Mouse (Mus musculus) intestine, embryonic 14.5 days (tissue): Measurements from ENCODE around the gene Olfr1177-ps. TPM values are rescaled to one million over a fixed set of nuclear protein-coding genes. Genes with fewer than 3 reads are reported as not detected.

Source experiments
- ATAC-seq: fragments of 200-750 bp; cut with Nextera tagmentation; replicated peaks from 2 replicates; pipeline ENCODE4 v1.8.0; 2017; ENCODE audit warnings: low read depth, moderate number of reproducible peaks, moderate TSS enrichment, moderate library complexity; ENCODE audit not compliant: low FRiP score, low TSS enrichment
- DNase-seq: peaks from one replicate; pipeline ENCODE4 v3.0.0-alpha.2; 2018; ENCODE audit warnings: low spot score
- H3K27ac ChIP-seq: fragments of 300-500 bp; sonication (generic); 2 replicates; pipeline ENCODE4 v1.5.1; 2014; ENCODE audit warnings: low read depth, mild to moderate bottlenecking, control low read depth
- H3K27me3 ChIP-seq: fragments of 300-500 bp; sonication (generic); replicated peaks from 2 replicates; pipeline ENCODE4 v1.6.1; 2014; ENCODE audit warnings: low read length, control low read depth; ENCODE audit not compliant: control insufficient read depth, insufficient read depth
- H3K36me3 ChIP-seq: fragments of 300-500 bp; sonication (generic); 2 replicates; pipeline ENCODE4 v1.6.1; 2014; ENCODE audit warnings: low read length, control low read depth; ENCODE audit not compliant: control insufficient read depth, insufficient read depth
- H3K4me1 ChIP-seq: fragments of 300-500 bp; sonication (generic); replicated peaks from 2 replicates; pipeline ENCODE4 v1.6.1; 2014; ENCODE audit warnings: low read length, control low read depth, mixed read lengths; ENCODE audit not compliant: control insufficient read depth, insufficient read depth
- H3K4me2 ChIP-seq: fragments of 300-500 bp; sonication (generic); 2 replicates; pipeline ENCODE4 v1.6.1; 2014; ENCODE audit warnings: low read length
- H3K4me3 ChIP-seq: fragments of 300-500 bp; sonication (generic); 2 replicates; pipeline ENCODE4 v1.5.1; 2014; ENCODE audit warnings: low read depth, low read length, control low read depth, mixed read lengths
- H3K9ac ChIP-seq: fragments of 300-500 bp; sonication (generic); 2 replicates; pipeline ENCODE4 v1.6.1; 2014; ENCODE audit warnings: mild to moderate bottlenecking, low read length
- H3K9me3 ChIP-seq: fragments of 300-500 bp; sonication (generic); 2 replicates; pipeline ENCODE4 v1.6.1; 2016; ENCODE audit warnings: low read length, control low read depth; ENCODE audit not compliant: control insufficient read depth
- WGBS: fragments of 180-500 bp; shearing (Covaris S2); extraction: QIAGEN DNeasy Blood & Tissue Kit; methylation state at CpG from one replicate; pipeline ENCODE4 v1.1.7; 2014; 5-methylcytosine and 5-hydroxymethylcytosine counted together
- polyA plus RNA-seq: library from polyadenylated mRNA; unstranded; fragments of >200 nt; fragmentation: Nextera tagmentation; extraction: Ambion mirVana; gene quantifications from 2 replicates; pipeline ENCODE4 v1.2.1, GENCODE M21; 2014

Gene Olfr1177-ps
- polyA plus RNA-seq: not detected in 2 replicates

DNA sequence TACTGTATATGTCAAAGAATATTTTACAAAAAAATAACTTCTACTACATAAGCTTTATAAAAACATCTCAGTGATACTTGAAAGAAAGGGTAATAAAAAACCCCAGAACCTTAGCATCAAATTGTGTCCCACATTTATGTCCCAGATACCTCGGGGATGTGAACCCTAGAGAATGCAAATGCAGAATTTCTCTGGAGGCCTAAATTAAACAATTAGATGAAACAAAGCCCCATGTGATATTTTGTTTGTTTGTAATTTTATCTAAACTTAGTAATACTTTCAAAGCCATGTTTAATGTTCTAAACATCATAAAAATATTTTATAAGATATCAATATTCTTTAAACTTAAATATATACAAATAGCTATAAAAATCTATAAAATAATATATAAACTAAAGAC lies at the start of gene Olfr1177-ps:
Gene Olfr1177-ps, minus strand, starts transcription at position 101 of the 400 bp plus-strand sequence.
- DNase-seq (no peak), ATAC-seq (no peak)
- no peaks in the 10 kb centered on the region for H3K4me1 ChIP-seq
- no peak within 1 kb of the TSS for H3K4me2 ChIP-seq
- no peaks in the 10 kb centered on the region for H3K9me3 ChIP-seq
- no peaks in the 10 kb centered on the region for H3K36me3 ChIP-seq
- no peak within 1 kb of the TSS for H3K9ac ChIP-seq
- no peak within 1 kb of the TSS for H3K27ac ChIP-seq
- no peak within 1 kb of the TSS for H3K4me3 ChIP-seq
- WGBS: 84% methylated on average over 1 of the region's 1 CpGs
- no peaks in the 10 kb centered on the region for H3K27me3 ChIP-seq

DNA sequence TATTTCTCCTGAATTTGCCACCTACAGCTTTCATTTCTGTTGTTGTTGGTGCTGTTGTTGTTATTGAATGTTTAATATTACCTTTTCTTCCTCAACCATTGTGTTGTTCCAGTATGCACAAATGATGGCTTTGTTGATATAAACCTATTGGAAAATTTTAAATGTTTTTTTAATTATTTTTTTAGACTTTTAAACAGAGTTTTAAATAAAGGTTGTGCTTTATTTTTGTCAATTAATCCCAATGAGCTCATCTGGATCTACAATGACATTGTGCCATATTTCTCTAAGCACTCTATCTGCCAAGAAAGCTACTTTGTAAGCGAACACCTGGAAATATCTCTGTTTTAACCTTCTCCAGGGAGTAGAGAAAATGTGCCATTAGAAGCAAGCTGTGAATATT lies 40.5 kb upstream of the Olfr1177-ps start, which contains the start of gene Olfr1178:
Gene Olfr1178, plus strand, starts transcription at position 301 of the 400 bp plus-strand sequence.
- WGBS: 83% methylated on average over 1 of the region's 1 CpGs
- DNase-seq (no peak), ATAC-seq (no peak)
- Histone ChIP-seq H3K9me3 (no peaks in the 10 kb centered on the region), H3K36me3 (no peaks in the 10 kb centered on the region), H3K4me1 (no peaks in the 10 kb centered on the region), H3K4me2 (no peak within 1 kb of the TSS), H3K27ac (no peak within 1 kb of the TSS), H3K27me3 (no peaks in the 10 kb centered on the region), H3K9ac (no peak within 1 kb of the TSS), H3K4me3 (no peak within 1 kb of the TSS)

DNA sequence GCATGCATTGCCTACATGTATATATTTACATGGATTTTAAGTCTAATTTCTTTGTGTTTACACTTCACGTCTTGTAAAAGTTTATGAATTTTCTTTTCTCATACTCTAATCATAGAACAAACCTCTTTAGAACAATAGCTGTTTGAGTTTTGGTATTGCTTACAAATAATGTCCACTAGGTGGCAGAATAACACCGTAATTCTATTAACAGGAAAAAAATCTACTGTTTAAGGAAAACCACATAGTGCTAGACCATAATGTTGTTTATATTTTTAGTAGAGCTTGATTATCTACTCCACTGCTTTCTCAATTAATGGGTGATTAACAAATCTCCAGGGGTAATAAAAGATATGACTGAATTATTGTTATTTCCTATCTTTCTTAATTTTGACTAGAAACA lies 10.0 kb upstream of the Olfr1177-ps start:
- Histone ChIP-seq H3K27me3 (no peaks in the 10 kb centered on the region), H3K9ac (no peak overlapping the region), H3K27ac (no peak overlapping the region), H3K4me1 (no peaks in the 10 kb centered on the region), H3K36me3 (no peaks in the 10 kb centered on the region), H3K4me2 (no peak overlapping the region), H3K4me3 (no peak overlapping the region), H3K9me3 (no peaks in the 10 kb centered on the region)
- WGBS: 1% methylated on average over 2 of the region's 2 CpGs
- no peak for ATAC-seq
- no peak for DNase-seq

DNA sequence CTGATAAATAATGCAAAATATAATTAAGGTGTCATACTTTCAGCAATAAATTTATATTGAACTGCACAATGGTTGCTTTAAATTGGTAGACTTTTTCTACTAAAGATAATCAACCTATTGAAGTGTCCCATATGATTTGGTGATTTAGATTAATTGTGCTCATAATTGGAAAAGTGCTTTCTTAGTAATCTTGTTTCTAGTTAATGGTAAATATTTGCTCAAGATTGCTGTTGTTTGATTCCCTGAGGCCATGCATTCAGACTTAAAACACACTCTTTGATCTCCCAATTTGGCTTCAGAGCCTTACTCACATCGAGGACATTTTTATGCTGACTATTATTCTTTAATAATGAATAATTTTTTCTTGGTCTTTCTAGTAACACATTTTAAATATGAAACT lies 9.9 kb downstream of the Olfr1177-ps start, which contains the start of gene Olfr1176:
Gene Olfr1176, plus strand, starts transcription at position 301 of the 400 bp plus-strand sequence.
- no peak for ATAC-seq
- Histone ChIP-seq H3K9ac (no peak within 1 kb of the TSS), H3K27me3 (no peaks in the 10 kb centered on the region), H3K27ac (no peak within 1 kb of the TSS), H3K4me1 (no peaks in the 10 kb centered on the region), H3K9me3 (no peaks in the 10 kb centered on the region), H3K4me3 (no peak within 1 kb of the TSS), H3K4me2 (no peak within 1 kb of the TSS), H3K36me3 (no peaks in the 10 kb centered on the region)
- 61% methylated on average over 1 of the region's 1 CpGs for WGBS
- no peak for DNase-seq

DNA sequence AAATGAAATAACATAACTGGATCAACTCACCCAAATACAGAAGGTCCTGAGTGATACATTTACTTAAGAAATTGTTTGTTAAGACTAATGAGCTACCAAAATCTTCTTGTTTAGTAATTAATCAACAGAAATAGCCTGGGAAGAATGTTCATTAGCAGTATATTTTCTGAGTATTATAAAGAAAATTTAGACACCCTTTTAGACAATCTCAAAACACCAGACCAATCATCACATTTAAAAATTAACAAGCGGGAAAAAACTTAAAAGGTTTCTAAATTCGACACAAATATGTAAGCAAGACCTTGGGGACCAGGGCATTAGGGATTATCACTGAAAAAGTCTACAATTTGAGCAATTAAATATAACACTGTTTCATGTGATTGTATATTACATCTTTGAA lies 19.2 kb downstream of the Olfr1177-ps start, which contains the start of gene Olfr1175-ps:
Gene Olfr1175-ps, minus strand, starts transcription at position 101 of the 400 bp plus-strand sequence.
- WGBS: 83% methylated on average over 2 of the region's 2 CpGs
- ATAC-seq (no peak), DNase-seq (no peak)
- Histone ChIP-seq H3K4me3 (no peak within 1 kb of the TSS), H3K9me3 (no peaks in the 10 kb centered on the region), H3K36me3 (no peaks in the 10 kb centered on the region), H3K9ac (no peak within 1 kb of the TSS), H3K4me1 (no peaks in the 10 kb centered on the region), H3K27me3 (no peaks in the 10 kb centered on the region), H3K4me2 (no peak within 1 kb of the TSS), H3K27ac (no peak within 1 kb of the TSS)

DNA sequence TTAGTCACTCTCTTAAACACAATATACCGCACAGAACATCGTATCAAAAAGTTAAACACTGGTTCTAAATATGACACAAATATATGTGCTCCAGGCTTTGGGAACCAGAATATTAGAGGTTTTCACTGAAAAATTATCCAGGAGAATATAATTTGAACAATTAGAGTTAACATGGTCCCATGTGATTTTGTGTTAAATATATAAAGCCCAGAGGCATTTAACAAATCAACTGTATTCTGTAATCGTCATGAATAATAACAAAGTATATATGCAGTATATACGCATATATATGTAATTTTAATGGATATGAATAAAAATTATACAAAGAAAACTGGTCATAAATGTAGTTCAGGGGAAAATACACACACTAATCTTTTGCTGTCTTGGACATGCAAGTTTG lies 31.3 kb downstream of the Olfr1177-ps start, which contains the start of gene Olfr1174-ps:
Gene Olfr1174-ps, minus strand, starts transcription at position 101 of the 400 bp plus-strand sequence.
- no peak for ATAC-seq
- Histone ChIP-seq H3K4me3 (no peak within 1 kb of the TSS), H3K4me1 (no peaks in the 10 kb centered on the region), H3K9ac (no peak within 1 kb of the TSS), H3K27me3 (no peaks in the 10 kb centered on the region), H3K4me2 (no peak within 1 kb of the TSS), H3K9me3 (no peaks in the 10 kb centered on the region), H3K27ac (no peak within 1 kb of the TSS), H3K36me3 (no peaks in the 10 kb centered on the region)
- WGBS: 88% methylated on average over 4 of the region's 4 CpGs
- DNase-seq: no peak

Other genes starting within 250 kb of the Olfr1177-ps start
- gene Olfr1166, start 218.2 kb downstream of the Olfr1177-ps start, polyA plus RNA-seq: not detected in 2 replicates
- gene Olfr1167, start 191.3 kb downstream of the Olfr1177-ps start, polyA plus RNA-seq: not detected in 2 replicates
- not detected in 2 replicates for gene Olfr1168, start 164.6 kb downstream of the Olfr1177-ps start, polyA plus RNA-seq
- not detected in 2 replicates for gene Olfr1170, start 118.2 kb downstream of the Olfr1177-ps start, polyA plus RNA-seq
- gene Olfr1173, start 66.6 kb downstream of the Olfr1177-ps start, polyA plus RNA-seq: not detected in 2 replicates
- not detected in 2 replicates for gene Olfr1174-ps, start 31.4 kb downstream of the Olfr1177-ps start, polyA plus RNA-seq
- gene Olfr1175-ps, start 19.3 kb downstream of the Olfr1177-ps start, polyA plus RNA-seq: not detected in 2 replicates
- not detected in 2 replicates for gene Olfr1176, start 9.8 kb downstream of the Olfr1177-ps start, polyA plus RNA-seq
- not detected in 2 replicates for gene Olfr1178, start 40.6 kb upstream of the Olfr1177-ps start, polyA plus RNA-seq
- not detected in 2 replicates for gene Olfr1179, start 60.0 kb upstream of the Olfr1177-ps start, polyA plus RNA-seq
- gene Olfr1180, start 72.7 kb upstream of the Olfr1177-ps start, polyA plus RNA-seq: not detected in 2 replicates
- gene Olfr1181, start 79.7 kb upstream of the Olfr1177-ps start, polyA plus RNA-seq: not detected in 2 replicates
- gene Gm13757, start 102.6 kb upstream of the Olfr1177-ps start, polyA plus RNA-seq: not detected in 2 replicates
- not detected in 2 replicates for gene Olfr1183, start 108.4 kb upstream of the Olfr1177-ps start, polyA plus RNA-seq
- not detected in 2 replicates for gene Olfr1184, start 137.1 kb upstream of the Olfr1177-ps start, polyA plus RNA-seq
- not detected in 2 replicates for gene Olfr1185-ps1, start 146.8 kb upstream of the Olfr1177-ps start, polyA plus RNA-seq
- not detected in 2 replicates for gene Olfr1186, start 172.1 kb upstream of the Olfr1177-ps start, polyA plus RNA-seq
- not detected in 2 replicates for gene Olfr1188, start 210.4 kb upstream of the Olfr1177-ps start, polyA plus RNA-seq
- gene Olfr1189, start 240.0 kb upstream of the Olfr1177-ps start, polyA plus RNA-seq: not detected in 2 replicates